Mouse (Mus musculus) forebrain, embryonic 16.5 days (tissue): ENCODE results near the gene Rab27a. TPM values are rescaled to one million over a fixed set of nuclear protein-coding genes. Genes with fewer than 3 reads are reported as not detected.

ENCODE experiments used
- ATAC-seq: fragments of 200-750 bp; cut with Nextera tagmentation; 2 replicates; pipeline ENCODE4 v1.8.0; 2017; ENCODE audit warnings: mild to moderate bottlenecking, moderate library complexity
- H3K27ac ChIP-seq: fragments of 300-500 bp; sonication (generic); 2 replicates; pipeline ENCODE4 v1.5.1; 2014; ENCODE audit warnings: low read length, control low read depth
- H3K27me3 ChIP-seq: fragments of 300-500 bp; sonication (generic); replicated peaks from 2 replicates; pipeline ENCODE4 v1.6.1; 2014; ENCODE audit warnings: low read length; ENCODE audit not compliant: control insufficient read depth, insufficient read depth
- H3K36me3 ChIP-seq: fragments of 300-500 bp; sonication (generic); 2 replicates; pipeline ENCODE4 v1.6.1; 2014; ENCODE audit not compliant: control insufficient read depth, insufficient read depth
- H3K4me1 ChIP-seq: fragments of 300-500 bp; sonication (generic); replicated peaks from 2 replicates; pipeline ENCODE4 v1.6.1; 2014; ENCODE audit warnings: low read length; ENCODE audit not compliant: control insufficient read depth, insufficient read depth
- H3K4me2 ChIP-seq: fragments of 300-500 bp; sonication (generic); 2 replicates; pipeline ENCODE4 v1.6.1; 2014; ENCODE audit warnings: mild to moderate bottlenecking, low read length, control low read depth
- H3K4me3 ChIP-seq: fragments of 300-500 bp; sonication (generic); replicated peaks from 2 replicates; pipeline ENCODE4 v1.5.1; 2014; ENCODE audit warnings: mild to moderate bottlenecking, low read length, control low read depth
- H3K9ac ChIP-seq: fragments of 300-500 bp; sonication (generic); replicated peaks from 2 replicates; pipeline ENCODE4 v1.6.1; 2014; ENCODE audit warnings: low read depth, low read length, control low read depth
- H3K9me3 ChIP-seq: fragments of 300-500 bp; sonication (generic); 2 replicates; pipeline ENCODE4 v1.6.1; 2016; ENCODE audit warnings: low read length; ENCODE audit not compliant: control insufficient read depth
- WGBS: fragments of 180-500 bp; shearing (Covaris S2); extraction: QIAGEN DNeasy Blood & Tissue Kit; methylation state at CpG from one replicate; pipeline ENCODE4 v1.1.7; 2014; 5-methylcytosine and 5-hydroxymethylcytosine counted together
- polyA plus RNA-seq: library from polyadenylated mRNA; unstranded; fragments of >200 nt; fragmentation: Nextera tagmentation; extraction: Ambion mirVana; gene quantifications from 2 replicates; pipeline ENCODE4 v1.2.1, GENCODE M21; 2015

Gene Rab27a
- polyA plus RNA-seq, 1 experiment from 2014 or later = 1.9 TPM

DNA sequence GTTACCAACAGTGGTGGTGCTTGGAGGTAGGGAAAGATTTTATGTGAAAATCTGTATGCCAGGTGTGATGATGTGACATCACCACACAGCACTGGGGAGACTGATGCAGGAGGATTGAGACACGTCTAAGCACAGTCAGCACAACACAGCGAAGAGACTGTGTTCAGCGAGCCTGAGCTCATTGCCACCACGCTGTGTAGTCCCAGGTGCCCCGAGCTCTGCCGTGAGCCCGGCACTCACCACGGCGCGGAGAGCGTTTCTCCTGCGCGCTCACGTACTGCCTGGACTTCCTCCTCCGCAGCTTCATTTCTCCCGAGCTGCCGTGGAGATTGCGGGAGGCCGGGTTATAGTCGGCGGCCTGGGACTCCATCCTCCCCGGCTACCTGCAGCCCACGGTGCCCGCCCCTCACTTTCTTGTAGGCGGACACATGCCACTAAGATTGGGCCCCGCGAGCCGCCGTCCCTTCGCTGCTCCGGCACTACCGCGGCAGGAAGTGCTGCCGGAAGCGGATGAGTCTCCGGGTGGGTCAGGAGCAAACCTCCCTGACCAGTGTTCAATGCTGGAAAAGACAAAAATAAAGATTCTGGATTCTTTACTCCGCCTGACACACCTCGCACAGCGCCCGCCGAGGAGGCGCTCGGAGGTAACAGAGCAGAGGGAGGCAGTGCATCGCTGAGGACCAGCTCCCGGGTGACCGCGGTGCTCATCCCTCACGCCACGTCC is 5.3 kb upstream of the Rab27a start:
- no peaks in the 10 kb centered on the region for H3K9me3 ChIP-seq
- peak overlapping the region; percentile 86 for H3K27ac ChIP-seq
- H3K36me3 ChIP-seq = no peaks in the 10 kb centered on the region
- under 1% methylated on average over 49 of the region's 49 CpGs for WGBS
- peak overlapping the region; percentile 82 for H3K4me2 ChIP-seq
- H3K27me3 ChIP-seq = no peaks in the 10 kb centered on the region
- H3K4me1 ChIP-seq = peaks cover 17% of the 10 kb centered on the region
- H3K4me3 ChIP-seq = peak overlapping the region; percentile 96
- H3K9ac ChIP-seq = peak overlapping the region; percentile 86
- peak; percentile 91 for ATAC-seq

DNA sequence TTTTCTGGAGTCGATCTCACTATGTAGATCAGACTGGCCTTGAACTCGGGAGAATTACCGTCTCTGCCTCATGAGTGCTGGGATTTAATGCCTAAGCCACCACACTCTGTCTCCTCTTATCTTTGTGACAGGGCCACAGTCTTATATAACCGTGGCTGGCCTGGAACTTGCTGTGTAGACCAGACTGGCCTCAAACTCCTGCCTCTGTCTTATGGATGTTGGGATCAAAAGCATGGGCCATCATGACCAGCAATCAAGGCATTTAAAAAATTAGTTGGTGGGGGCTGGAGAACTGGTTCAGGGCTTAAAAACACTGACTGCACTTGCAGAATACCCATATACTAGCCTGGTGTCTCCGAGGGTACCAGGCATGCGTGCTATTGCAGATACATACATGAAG is 4.6 kb upstream of the Rab27a start, which contains the start of gene Pigb:
Gene Pigb, minus strand, starts transcription at position 299 of the 400 bp plus-strand sequence.
- H3K9ac ChIP-seq = peak within 1 kb of the TSS; percentile 86
- H3K36me3 ChIP-seq = no peaks in the 10 kb centered on the region
- peak within 1 kb of the TSS; percentile 86 for H3K27ac ChIP-seq
- no peaks in the 10 kb centered on the region for H3K27me3 ChIP-seq
- no peak for ATAC-seq
- 32% methylated on average over 6 of the region's 6 CpGs for WGBS
- peaks cover 24% of the 10 kb centered on the region for H3K4me1 ChIP-seq
- no peaks in the 10 kb centered on the region for H3K9me3 ChIP-seq
- H3K4me2 ChIP-seq = peak within 1 kb of the TSS; percentile 82
- H3K4me3 ChIP-seq = peak within 1 kb of the TSS; percentile 96

DNA sequence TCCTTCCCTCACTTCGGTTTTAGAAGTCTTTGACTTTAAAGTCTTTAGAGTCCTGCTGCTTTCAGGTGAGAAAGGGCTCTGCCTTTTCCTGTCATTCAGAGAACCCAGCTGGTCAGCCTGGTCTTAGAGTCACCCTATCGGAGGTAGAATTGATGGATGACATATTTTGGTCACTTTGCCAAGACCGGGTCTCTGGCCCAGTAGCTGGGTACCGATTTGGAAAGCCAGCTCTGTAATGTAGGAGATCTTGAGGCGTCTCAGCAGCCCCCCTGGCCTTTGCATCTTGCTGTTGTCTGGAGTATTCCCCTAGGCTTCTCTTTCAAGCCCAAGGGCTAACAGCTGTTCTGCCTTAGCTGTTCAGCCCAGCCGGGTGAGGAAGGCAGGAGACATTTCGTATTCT is 550 bp downstream of the Rab27a start:
- H3K36me3 ChIP-seq = no peaks in the 10 kb centered on the region
- H3K27me3 ChIP-seq = no peaks in the 10 kb centered on the region
- no peaks in the 10 kb centered on the region for H3K9me3 ChIP-seq
- peaks cover 15% of the 10 kb centered on the region for H3K4me1 ChIP-seq
- H3K27ac ChIP-seq = no peak overlapping the region
- peak overlapping the region; percentile 89 for H3K4me2 ChIP-seq
- peak overlapping the region; percentile 51 for H3K4me3 ChIP-seq
- peak overlapping the region; percentile 61 for H3K9ac ChIP-seq
- 14% methylated on average over 7 of the region's 7 CpGs for WGBS
- no peak for ATAC-seq

DNA sequence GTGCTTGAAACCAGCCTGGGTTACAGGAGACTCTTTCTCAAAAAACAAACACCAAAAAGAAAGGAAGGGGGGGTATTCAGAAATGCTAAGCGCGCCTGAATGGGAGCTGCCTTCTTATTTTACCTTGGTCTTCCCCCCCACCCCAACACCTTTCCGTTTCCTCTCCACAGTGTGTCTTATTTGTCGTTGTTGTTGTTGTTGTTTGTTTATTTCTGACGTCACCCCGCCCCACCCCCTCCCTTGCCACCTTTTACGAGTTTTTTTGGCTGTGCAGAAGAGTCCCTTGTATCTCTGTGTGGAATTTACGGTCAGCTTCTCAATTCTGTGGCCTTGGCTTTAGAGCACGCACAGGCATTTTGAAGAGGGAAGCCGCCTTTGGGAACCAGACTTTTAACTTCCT is 1.1 kb downstream of the Rab27a start:
- no peak overlapping the region; the same call in 1 of the 2 replicates for H3K4me3 ChIP-seq
- H3K9me3 ChIP-seq = no peaks in the 10 kb centered on the region
- no peak overlapping the region for H3K9ac ChIP-seq
- peak overlapping the region; percentile 89 for H3K4me2 ChIP-seq
- peaks cover 10% of the 10 kb centered on the region for H3K4me1 ChIP-seq
- 79% methylated on average over 10 of the region's 10 CpGs for WGBS
- no peaks in the 10 kb centered on the region for H3K36me3 ChIP-seq
- no peak for ATAC-seq
- H3K27me3 ChIP-seq = no peaks in the 10 kb centered on the region
- H3K27ac ChIP-seq = no peak overlapping the region

DNA sequence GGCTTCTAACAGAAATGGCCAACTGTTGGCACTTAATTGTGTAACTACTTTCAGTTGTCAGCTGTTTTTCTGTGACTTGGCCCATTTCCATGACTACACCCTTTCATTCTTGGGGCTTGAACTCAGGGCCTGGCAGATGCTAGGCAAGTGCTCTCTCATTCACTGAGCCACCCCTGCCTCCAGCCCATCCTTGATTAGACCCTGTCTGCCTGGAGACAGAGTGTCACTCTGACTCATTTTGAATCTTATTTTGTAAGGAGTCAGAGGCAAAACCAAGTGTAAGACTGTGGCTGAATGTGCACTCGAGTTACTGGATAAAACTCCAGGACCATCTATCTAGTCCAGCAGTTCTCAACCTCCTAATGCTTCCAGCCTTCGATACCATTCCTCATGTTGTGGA is 3.3 kb downstream of the Rab27a start:
- H3K4me1 ChIP-seq = peaks cover 10% of the 10 kb centered on the region
- no peak overlapping the region for H3K4me2 ChIP-seq
- H3K27me3 ChIP-seq = no peaks in the 10 kb centered on the region
- H3K4me3 ChIP-seq = no peak overlapping the region
- no peak overlapping the region for H3K9ac ChIP-seq
- H3K9me3 ChIP-seq = no peaks in the 10 kb centered on the region
- WGBS = 90% methylated on average over 2 of the region's 2 CpGs
- no peak overlapping the region for H3K27ac ChIP-seq
- no peak for ATAC-seq
- H3K36me3 ChIP-seq = no peaks in the 10 kb centered on the region

DNA sequence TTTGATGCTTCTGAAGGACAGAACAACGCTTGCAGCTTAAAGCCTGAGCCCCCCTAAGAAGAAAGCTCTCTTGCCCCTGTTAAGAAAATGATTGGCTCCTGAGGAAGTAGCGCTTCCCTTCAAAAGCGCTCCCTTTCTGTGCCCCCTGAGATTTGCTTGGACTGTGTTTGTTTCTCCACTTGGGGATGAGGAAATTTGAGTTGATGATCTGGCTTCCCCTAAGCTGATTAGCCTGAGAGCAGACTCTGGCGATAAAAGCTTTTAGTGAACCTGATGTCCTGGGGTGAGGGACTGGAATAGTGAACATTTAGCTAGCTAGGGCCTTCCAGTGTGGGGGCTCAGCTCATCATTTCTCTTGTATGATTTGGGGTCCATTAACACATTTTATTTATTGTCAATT is 4.3 kb downstream of the Rab27a start:
- no peaks in the 10 kb centered on the region for H3K36me3 ChIP-seq
- H3K4me1 ChIP-seq = peaks cover 10% of the 10 kb centered on the region
- H3K4me3 ChIP-seq = no peak overlapping the region
- WGBS = 2% methylated on average over 4 of the region's 4 CpGs
- no peak overlapping the region for H3K27ac ChIP-seq
- H3K4me2 ChIP-seq = no peak overlapping the region
- no peaks in the 10 kb centered on the region for H3K27me3 ChIP-seq
- no peak for ATAC-seq
- H3K9me3 ChIP-seq = no peaks in the 10 kb centered on the region
- no peak overlapping the region for H3K9ac ChIP-seq

DNA sequence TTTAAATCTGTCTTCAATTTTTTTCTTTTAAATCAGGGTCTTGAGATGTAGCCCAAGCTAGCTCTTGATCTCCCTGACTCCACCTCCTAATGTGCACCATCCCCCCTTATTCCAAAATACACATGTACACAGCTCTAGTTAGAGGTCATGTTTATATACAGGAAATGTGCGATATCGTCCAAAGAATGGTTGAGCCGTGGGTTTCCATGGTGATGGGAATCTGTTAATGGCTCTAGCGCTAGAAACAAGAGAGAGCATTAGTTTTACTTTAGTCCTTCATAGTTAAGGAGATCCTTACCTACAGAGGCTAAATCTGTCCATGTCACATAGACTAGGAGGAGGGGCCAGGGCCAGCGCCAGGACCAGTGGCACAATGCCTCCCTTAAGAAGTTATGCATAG is 5.2 kb downstream of the Rab27a start:
- H3K27me3 ChIP-seq = no peaks in the 10 kb centered on the region
- no peak for ATAC-seq
- H3K4me1 ChIP-seq = peaks cover 4% of the 10 kb centered on the region
- no peaks in the 10 kb centered on the region for H3K36me3 ChIP-seq
- no peak overlapping the region for H3K27ac ChIP-seq
- H3K9me3 ChIP-seq = no peaks in the 10 kb centered on the region
- 57% methylated on average over 5 of the region's 5 CpGs for WGBS
- H3K4me3 ChIP-seq = no peak overlapping the region
- no peak overlapping the region for H3K4me2 ChIP-seq
- H3K9ac ChIP-seq = no peak overlapping the region

DNA sequence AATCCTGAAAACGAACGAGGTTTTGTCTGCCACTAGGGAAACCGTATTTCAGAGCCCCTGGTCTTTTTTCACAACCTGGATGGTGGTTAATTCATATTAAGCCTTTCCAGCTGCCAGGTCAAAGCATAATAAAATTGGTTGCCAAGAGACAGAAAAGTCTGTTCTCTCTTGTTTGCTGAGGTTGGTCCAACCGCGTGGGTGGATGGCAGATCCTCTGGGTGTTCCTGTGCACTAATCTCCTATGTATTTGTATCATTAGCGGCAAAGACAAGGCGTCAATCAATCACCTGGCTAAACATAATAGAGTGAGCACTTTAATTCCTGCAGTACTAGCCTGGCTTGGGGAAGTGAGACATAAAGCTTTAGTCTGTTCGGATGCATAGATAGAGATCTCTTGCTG is 6.0 kb downstream of the Rab27a start:
- no peaks in the 10 kb centered on the region for H3K36me3 ChIP-seq
- no peak overlapping the region for H3K4me2 ChIP-seq
- no peaks in the 10 kb centered on the region for H3K27me3 ChIP-seq
- no peak overlapping the region for H3K9ac ChIP-seq
- H3K27ac ChIP-seq = no peak overlapping the region
- no peaks in the 10 kb centered on the region for H3K9me3 ChIP-seq
- H3K4me1 ChIP-seq = no peaks in the 10 kb centered on the region
- ATAC-seq = no peak
- H3K4me3 ChIP-seq = no peak overlapping the region
- 55% methylated on average over 8 of the region's 8 CpGs for WGBS

DNA sequence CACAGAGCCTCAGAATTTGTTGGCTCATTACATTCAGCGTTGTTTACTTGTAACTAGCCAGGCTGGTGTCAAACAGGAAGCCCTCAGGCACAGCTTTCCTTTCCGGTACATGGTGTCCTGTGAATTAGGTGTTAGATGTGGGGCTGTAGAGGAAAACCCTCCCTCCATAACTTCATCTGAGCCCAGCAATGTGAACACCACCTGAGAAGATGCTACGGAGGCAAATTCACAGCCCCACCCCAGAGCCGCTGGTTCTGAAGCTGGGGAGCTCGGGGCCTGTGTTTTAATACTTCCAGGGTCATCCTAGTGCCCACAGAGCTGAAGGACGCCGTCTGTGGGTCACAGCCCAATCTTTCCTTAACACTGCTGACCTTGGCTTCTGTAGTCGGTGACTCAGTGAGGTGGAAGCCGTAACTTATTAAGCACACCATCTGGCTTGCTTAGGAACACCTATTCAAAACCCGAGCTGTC is 10.8 kb downstream of the Rab27a start:
- no peaks in the 10 kb centered on the region for H3K27me3 ChIP-seq
- no peaks in the 10 kb centered on the region for H3K9me3 ChIP-seq
- no peaks in the 10 kb centered on the region for H3K36me3 ChIP-seq
- no peaks in the 10 kb centered on the region for H3K4me1 ChIP-seq
- H3K4me2 ChIP-seq = no peak overlapping the region
- no peak overlapping the region for H3K27ac ChIP-seq
- 70% methylated on average over 10 of the region's 10 CpGs for whole genome bisulfite sequencing
- H3K9ac ChIP-seq = no peak overlapping the region
- no peak for ATAC-seq
- no peak overlapping the region for H3K4me3 ChIP-seq
